Mouse (Mus musculus) brown adipose tissue, adult 24 weeks (tissue): ENCODE data around the gene R3hcc1l. TPM values are rescaled to one million over a fixed set of nuclear protein-coding genes. Genes with fewer than 3 reads are reported as not detected.

Source experiments
- H3K27ac ChIP-seq: fragments of 200-500 bp; replicated peaks from 2 replicates; pipeline ENCODE4 v1.5.1; 2012; ENCODE audit warnings: low read depth, mild to moderate bottlenecking, low read length
- H3K4me1 ChIP-seq: fragments of 200-500 bp; 2 replicates; pipeline ENCODE4 v1.6.1; 2012; ENCODE audit warnings: low read length, mixed read lengths; ENCODE audit not compliant: control insufficient read depth, insufficient read depth, insufficient read length
- H3K4me3 ChIP-seq: fragments of 200-500 bp; 2 replicates; pipeline ENCODE4 v1.5.1; 2012; ENCODE audit warnings: low read depth, mild to moderate bottlenecking, low read length, moderate library complexity; ENCODE audit not compliant: insufficient read depth
- polyA plus RNA-seq: library from polyadenylated mRNA; stranded (reverse); fragments of >200 nt; gene quantifications from 2 replicates; pipeline ENCODE4 v1.2.4, GENCODE M21; 2012; ENCODE audit not compliant: missing spikeins, insufficient read depth, insufficient read length

R3hcc1l gene
- polyA plus RNA-seq, 1 experiment: 8.4 TPM

DNA sequence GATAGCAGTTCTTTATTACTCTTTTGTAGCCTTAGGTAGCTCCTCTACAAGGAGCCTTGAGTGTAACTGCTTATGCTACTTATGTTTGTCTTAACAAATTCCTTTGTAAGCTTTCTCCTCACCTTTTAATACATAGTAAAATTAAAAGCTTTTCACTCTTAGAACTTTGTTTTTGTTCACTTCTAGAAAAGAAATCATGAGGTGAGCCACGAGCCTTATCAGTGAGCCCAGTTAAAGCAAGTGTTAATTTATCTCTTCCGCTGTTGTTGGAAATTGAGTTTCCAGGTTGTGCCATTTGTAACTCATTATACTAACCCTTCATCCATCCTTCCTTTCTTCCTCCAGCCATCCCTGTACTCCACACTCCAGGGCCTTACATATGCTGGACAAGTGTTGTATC is 56.8 kb downstream of the R3hcc1l start:
- H3K4me3 ChIP-seq: no peak overlapping the region
- H3K27ac ChIP-seq: no peak overlapping the region
- H3K4me1 ChIP-seq: no peaks in the 10 kb centered on the region

DNA sequence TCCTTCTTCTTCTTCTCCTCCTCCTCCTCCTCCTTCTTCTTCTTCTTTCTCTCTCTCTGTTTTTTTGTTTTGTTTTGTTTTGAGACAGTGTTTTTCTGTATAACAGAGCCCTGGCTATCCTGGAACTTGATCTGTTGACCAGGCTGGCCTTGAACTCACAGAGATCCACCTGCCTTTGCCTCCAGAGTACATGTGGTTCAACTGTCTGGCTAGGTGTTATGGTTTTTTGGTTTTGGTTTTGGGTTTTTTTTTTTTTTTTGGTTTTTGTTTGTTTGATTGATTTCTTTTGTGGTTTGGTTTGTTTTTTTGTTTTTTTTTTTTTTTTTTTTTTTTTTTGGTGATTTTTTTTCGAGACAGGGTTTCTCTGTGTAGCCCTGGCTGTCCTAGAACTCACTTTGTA is 58.3 kb downstream of the R3hcc1l start:
- H3K4me3 ChIP-seq: no peak overlapping the region
- no peaks in the 10 kb centered on the region for H3K4me1 ChIP-seq
- no peak overlapping the region for H3K27ac ChIP-seq

DNA sequence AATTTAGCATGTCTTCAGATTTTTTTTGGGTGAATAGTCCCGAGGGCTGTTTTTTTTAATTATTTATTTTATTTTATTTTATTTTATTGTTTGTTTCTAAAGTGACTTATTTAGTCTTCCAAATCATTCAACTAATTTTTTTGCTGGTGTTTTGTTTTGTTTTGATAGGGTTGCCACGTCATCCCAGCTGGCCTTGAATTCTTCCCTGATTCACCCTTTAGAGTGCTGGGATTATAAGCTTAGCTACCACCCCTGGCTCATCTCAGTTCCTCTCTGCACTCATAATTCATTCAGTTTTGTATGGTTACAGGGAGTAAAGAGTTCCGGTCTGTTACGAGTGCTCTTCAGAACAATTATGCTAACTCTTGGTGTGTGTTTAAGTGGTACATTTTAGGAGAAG is 60.1 kb downstream of the R3hcc1l start:
- Histone ChIP-seq H3K4me1 (no peaks in the 10 kb centered on the region), H3K4me3 (no peak overlapping the region), H3K27ac (no peak overlapping the region)

DNA sequence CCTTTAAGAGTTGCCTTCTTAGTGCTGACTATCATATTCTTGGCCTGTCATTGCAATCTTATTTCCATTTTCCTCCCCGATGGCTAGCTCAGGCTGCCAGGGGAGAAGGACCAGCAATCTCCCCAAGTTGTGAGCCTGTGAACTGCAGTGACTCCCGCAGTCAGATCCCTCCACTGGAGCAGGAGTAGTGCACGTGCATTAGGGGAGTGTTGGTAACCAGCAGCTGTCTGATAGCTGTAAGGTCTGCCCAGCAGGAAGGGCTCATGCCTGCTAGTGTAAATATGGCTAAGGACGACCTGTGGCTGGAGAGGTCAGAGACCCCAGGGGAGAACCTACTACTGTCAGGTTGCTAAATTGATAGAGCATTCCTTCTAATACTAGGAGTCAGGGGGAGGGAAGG is 62.1 kb downstream of the R3hcc1l start:
- H3K4me1 ChIP-seq: no peaks in the 10 kb centered on the region
- no peak overlapping the region for H3K27ac ChIP-seq
- H3K4me3 ChIP-seq: no peak overlapping the region

DNA sequence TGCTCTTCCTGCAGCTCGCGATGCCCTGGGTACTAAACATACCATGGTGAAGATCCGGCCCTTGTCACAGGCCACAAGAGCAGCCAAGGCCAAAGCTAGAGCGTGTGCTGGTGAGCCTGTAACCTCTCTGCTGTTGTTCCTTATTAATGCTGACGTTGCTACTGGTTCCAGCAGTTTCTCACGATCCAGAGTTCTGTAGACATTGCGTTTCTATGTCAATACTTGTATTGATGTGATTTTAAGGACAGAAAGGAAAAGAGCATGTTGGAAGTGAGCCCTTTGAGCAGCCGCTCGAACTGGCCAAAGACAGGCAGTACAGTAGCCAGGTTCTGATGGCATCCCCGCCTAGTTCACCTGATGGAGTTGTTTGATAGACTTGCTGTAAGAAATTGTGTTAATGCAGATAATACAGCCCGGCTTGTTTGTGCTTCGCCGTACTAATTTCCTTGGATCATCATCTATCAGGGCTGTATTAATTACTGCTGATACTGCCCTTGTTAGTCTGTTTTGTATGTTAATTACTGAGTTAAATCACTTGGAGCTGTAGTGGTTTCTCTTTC is 64.3 kb downstream of the R3hcc1l start:
- Histone ChIP-seq H3K4me3 (no peak overlapping the region), H3K27ac (no peak overlapping the region), H3K4me1 (no peaks in the 10 kb centered on the region)

DNA sequence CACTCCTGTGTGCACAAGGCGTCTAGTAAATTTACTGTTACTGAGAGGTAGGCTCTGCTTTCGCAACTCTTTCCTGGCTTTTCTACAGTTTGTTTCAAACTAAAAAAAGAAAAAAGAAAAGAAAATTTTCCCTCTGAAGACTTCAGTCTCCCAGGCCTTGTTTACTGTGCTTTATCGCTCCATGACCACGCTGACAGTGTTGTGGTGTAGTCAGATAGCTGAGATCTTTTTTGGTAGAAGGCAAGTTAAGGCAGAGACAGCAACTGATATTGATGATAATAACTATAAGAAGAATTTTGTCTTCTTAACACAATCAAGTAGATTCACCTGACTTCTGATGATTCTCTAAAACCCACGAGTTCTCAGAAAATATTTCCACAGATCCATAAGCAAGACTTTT is 65.1 kb downstream of the R3hcc1l start:
- Histone ChIP-seq H3K27ac (no peak overlapping the region), H3K4me3 (no peak overlapping the region), H3K4me1 (no peaks in the 10 kb centered on the region)

DNA sequence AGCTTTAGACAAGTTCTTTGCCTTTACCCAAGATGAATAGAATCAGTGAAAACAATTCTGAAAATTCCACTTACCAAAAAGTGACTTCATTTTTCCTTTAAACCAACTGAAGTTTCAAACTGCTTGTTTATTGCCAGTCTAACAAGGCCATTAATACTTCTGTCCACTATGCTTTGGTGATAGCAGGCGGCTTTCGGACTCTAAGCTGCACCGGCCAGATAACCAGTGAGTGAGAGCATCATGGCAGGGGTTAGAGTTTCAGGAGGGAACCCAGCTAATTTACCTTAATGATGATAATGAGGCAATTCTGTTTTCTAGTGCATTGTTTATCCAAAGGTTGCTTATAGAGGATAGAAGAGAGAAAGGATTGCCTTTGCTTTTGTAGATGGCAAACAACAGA is 65.6 kb downstream of the R3hcc1l start:
- Histone ChIP-seq H3K27ac (no peak overlapping the region), H3K4me1 (no peaks in the 10 kb centered on the region), H3K4me3 (no peak overlapping the region)

DNA sequence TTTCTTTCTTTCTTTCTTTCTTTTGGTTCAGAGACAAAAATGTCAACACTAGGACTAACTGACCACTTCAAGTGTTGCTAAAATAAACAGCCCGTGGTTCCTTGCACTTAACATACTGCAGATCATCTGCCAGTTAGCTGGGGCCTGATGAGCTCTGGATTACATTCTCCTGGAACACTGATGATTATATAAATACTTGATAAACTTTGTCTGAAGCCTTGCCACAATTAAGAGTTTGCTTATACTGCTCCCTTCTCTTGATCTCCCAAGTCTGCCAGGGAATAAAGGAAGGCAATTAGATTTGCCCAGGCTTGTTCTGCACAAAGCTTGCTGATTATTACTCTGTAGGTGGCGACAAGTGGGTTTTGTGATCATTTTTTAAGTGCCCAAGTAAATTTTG is 69.1 kb downstream of the R3hcc1l start:
- H3K4me1 ChIP-seq: no peaks in the 10 kb centered on the region
- no peak overlapping the region for H3K4me3 ChIP-seq
- H3K27ac ChIP-seq: no peak overlapping the region

DNA sequence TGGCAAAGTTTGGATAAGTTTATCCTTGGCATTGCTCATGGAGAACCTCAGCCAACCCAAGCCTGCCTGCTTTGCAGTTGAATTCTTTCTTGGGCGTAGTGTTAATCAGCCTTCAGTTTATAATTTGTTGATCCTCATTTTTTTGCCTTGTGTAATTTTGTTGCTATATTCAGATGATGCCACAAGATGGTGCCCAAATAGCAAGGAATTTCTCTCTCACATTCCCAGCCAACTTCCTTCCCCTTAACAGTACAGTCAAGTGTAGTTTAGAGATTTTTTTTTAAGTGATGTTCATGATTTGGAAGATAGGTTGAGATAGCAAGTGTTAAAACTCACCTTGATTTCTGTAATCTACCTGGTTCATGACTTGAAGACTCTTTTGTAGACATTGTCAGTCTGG is 70.7 kb downstream of the R3hcc1l start:
- H3K27ac ChIP-seq: no peak overlapping the region
- no peak overlapping the region for H3K4me3 ChIP-seq
- no peaks in the 10 kb centered on the region for H3K4me1 ChIP-seq

DNA sequence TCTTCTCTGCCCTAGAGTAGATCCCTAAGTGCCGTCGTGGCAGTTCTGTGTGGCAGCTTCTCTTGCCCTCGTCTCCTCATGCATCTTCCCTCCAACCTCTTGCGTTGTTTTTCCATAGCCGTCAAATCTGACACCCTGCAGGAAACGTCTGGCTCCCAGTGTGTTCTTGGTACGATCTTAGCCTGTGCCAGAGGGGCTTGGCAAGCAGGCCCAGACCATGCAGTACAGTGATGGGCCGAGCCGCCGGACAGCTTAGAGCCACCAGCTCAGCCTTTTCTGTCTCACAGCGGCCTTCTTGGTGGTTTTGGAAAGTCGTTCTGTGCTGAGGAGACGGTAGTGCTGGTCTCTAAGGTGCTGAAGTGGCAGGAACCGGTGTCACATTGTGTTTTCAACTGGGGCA is 73.0 kb downstream of the R3hcc1l start:
- H3K4me3 ChIP-seq: no peak overlapping the region

DNA sequence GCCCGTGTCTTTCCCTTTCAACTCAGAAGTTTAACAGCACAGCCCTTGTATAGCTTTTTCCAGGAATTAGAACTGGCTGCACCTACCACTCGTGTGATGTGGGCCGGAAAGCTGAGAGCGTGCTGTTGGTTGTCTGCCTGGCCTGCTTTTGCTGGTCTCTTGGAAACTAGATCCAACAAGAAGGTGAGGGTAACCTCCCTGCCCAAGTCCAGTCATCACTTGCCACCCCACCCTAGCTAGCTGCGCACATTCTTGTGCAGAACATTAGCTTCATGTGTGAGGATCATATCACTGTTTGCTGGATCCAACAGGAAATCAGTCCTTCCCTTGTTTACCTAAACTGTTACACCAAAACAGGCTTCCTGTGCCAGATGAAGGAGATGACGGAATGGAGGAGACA is 74.9 kb downstream of the R3hcc1l start:
- Histone ChIP-seq H3K4me1 (no peaks in the 10 kb centered on the region), H3K27ac (no peak overlapping the region), H3K4me3 (no peak overlapping the region)

More for the DNA sequence above, 73.0 kb downstream of the R3hcc1l start:
- Histone ChIP-seq H3K27ac (no peak overlapping the region), H3K4me1 (no peaks in the 10 kb centered on the region)

DNA sequence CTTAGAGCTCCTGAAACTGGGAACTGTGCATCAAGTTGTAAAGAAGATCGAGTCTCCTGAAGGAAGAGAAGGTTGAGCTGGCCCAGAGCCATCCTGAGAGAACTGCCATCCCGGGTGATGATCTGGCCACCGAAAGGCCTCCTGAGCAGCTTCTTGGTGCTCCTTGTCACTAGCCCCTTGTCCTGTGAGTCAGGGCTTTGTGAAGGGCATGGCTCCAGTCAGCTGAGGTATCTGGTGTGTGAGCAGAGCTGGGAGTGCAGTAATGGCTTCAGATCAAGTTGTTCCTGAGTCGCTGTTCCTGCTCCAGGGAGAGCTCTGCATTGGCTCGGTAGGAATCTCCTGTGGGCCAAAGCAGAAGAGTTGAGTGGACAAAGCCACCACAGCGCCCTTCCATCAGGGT is 76.5 kb downstream of the R3hcc1l start:
- Histone ChIP-seq H3K4me1 (no peaks in the 10 kb centered on the region), H3K4me3 (no peak overlapping the region), H3K27ac (no peak overlapping the region)

DNA sequence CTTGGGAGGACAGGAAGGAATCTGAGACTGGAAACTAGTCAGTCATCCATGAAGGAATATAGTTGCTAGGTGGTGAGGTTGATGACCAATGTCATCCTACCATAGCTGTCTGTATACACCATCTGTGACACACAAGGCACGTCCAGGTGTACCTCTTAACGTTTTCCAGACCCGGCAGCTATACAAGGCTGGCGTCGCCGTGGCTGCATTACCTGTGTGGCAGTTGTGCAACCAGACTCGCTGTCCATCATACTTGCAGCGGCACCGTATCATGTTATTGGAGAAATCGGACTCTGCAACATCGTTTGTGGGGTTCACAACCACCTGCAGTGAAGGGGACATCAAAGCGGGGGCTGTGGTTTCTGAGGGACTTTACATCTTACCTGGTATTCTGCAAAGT is 78.7 kb downstream of the R3hcc1l start:
- Histone ChIP-seq H3K4me3 (no peak overlapping the region), H3K27ac (no peak overlapping the region), H3K4me1 (no peaks in the 10 kb centered on the region)

DNA sequence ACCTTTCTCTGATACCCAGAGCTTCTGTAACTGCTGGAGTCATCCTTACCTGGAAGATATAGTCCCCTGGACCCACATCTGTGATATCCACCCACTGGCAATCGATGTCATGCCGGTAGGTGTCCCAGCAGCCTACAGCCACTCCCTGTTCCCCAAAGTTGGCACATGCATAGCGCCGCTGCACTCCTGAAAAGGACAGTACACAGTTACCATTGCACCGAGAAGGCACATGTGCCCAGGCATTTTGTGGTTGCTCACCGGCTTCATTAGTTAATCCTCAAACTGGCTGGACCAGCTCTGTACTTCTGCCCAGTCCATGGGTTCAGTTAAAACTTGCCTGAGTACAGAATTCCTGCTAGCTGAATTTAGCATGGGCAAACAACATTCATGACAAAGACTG is 79.3 kb downstream of the R3hcc1l start:
- Histone ChIP-seq H3K4me1 (no peaks in the 10 kb centered on the region), H3K4me3 (no peak overlapping the region), H3K27ac (no peak overlapping the region)

DNA sequence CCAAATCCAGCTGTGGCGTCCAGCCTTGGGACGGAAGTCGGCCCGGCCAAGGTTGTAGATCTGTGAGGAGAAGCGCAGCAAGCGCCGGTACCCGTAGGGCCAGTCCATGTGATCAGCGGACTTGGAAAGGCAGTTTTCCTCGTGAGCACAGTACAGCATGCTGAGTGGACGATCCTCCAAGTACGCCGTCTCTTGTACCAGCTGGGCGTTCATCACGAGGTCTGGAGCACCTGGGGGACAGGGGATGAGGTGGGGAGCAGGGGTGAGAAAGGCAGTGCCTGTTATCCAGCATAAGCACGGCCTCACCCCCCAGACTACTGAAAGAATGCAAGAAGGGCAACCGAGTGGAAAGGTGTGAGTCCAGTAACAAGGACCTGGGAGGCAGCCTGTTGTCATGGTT is 81.3 kb downstream of the R3hcc1l start:
- H3K27ac ChIP-seq: no peak overlapping the region
- H3K4me1 ChIP-seq: no peaks in the 10 kb centered on the region
- H3K4me3 ChIP-seq: no peak overlapping the region

DNA sequence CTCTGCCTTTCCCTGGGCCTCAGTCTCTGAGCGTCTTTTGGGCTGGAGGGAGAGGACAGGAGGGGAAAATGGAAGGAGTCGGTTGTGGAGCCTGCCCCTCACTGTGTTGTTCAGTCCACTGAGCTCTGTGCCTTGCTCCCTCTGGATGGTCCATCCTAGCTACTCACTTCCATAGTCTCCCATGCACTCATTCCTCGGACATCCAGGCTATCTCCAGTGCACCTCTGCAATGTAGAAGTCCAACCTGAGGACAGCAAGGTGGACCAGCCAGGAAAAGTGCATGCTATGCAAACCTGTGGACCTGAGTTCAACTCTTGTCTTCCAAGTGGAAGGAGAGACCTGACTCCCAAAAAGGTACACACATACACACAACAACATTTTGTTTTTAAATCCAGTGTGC is 82.0 kb downstream of the R3hcc1l start:
- Histone ChIP-seq H3K27ac (no peak overlapping the region), H3K4me3 (no peak overlapping the region), H3K4me1 (no peaks in the 10 kb centered on the region)

DNA sequence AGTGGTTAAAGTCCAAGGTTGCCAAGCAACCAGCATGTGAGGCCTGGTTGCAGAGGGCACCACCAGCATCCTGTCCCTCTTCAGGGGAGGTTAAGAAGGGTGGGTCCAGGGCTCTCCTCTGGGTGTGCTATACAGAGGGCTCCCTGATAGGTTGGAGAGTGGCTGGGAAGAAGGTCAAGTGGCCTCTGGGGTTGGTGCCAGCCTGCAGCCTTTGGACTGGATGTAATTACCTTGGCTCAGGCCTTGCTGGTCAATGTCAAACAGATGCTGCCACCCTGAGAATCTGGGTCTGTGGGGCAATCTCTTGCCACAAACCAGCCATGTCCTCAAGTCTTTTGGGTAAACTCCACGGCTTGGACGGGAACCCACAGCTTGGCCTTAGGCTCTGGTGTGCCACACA is 82.9 kb downstream of the R3hcc1l start:
- Histone ChIP-seq H3K4me1 (no peaks in the 10 kb centered on the region), H3K4me3 (no peak overlapping the region), H3K27ac (no peak overlapping the region)
